Mouse (Mus musculus): ENCODE measurements around the gene Tfeb.

DNA sequence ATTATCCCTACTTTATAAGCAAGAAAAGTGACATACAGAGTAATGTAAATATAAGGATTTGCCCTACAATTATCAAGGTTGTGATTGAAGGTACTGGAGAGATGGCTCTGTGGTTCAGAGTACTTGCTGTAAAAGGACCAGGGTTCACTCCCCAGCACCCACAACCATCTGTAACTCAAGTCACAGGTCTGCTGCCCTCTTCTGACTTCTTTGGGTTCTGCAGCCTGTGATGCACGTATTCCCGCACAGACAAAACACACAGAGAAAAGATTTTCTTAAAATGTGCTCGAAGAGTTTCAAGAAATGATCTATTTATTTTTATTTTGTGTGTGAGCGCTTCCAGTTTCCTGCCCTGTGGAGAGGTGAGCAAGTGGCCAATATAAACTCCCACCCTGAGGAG, 66.8 kb downstream of the Tfeb start:
- TF ChIP-seq CTCF (IDR thresholded peaks at IDR 0.05; ENCODE audit: low read depth, low read length) (no peak), POLR2A (IDR thresholded peaks at IDR 0.05; ENCODE audit: borderline replicate concordance, low read depth, low read length) (no peak)

Data from bone marrow macrophage, adult 2 months (primary cell).